18 mouse cellular contexts compared by ENCODE assay signal in genomic region chr10:75511060-75511459, GRCm38 (mm10). TPM values are rescaled to one million over a fixed set of nuclear protein-coding genes. Genes with fewer than 3 reads are reported as not detected.
DNase-seq lines count a peak whose midpoint lies in the region; ATAC-seq and TF ChIP-seq lines count a peak whose summit lies in the region.
"Had no signal": no experiment of that assay in that cellular context is flagged by ENCODE, and none has a peak within 500 bp of the region (broad histone marks: within the 10 kb centered on the region; RNA-seq: fewer than 3 reads in every experiment).

No protein-coding gene starts in this region.

- TF ChIP-seq POLR2A in heart, adult 2 months (IDR thresholded peaks at IDR 0.05; ENCODE audit: insufficient read depth, low read depth, low read length), result no peak

- H3K4me1 ChIP-seq in heart, adult 2 months (ENCODE audit: control insufficient read depth, insufficient read depth, low read length), result peaks cover 12% of the 10 kb centered on the region
- H3K4me1 ChIP-seq in kidney, embryonic 14.5 days (ENCODE audit: control insufficient read depth, insufficient read depth, low read length), result peaks cover 9% of the 10 kb centered on the region
- H3K4me1 ChIP-seq in E14TG2a.4 (replicated peaks; ENCODE audit: low read depth, low read length), result peaks cover 24% of the 10 kb centered on the region

- H3K27ac ChIP-seq in heart, adult 2 months, result peak overlapping the region; percentile 76
- H3K27ac ChIP-seq in kidney, embryonic 14.5 days (ENCODE audit: low read depth, low read length), result no peak overlapping the region
- H3K27ac ChIP-seq: embryonic facial prominence, embryonic 10.5 days; forebrain, embryonic 13.5 days; hindbrain, embryonic 15.5 days had no signal

- no peak for ATAC-seq in kidney, embryonic 14.5 days (ENCODE audit: low FRiP score, low TSS enrichment)
- ATAC-seq: activated CD4-positive, CD25-positive, alpha-beta regulatory T cell, adult 4 months; forebrain, embryonic 13.5 days; forebrain, postnatal 0 days; Patski had no signal

- no peaks in the 10 kb centered on the region for H3K27me3 ChIP-seq in heart, adult 2 months (ENCODE audit: control insufficient read depth, insufficient read depth, low read length)
- H3K27me3 ChIP-seq in kidney, embryonic 14.5 days (ENCODE audit: control insufficient read depth, insufficient read depth, low read length), result no peaks in the 10 kb centered on the region
- H3K27me3 ChIP-seq in E14TG2a.4 (ENCODE audit: insufficient read depth, low read length), result 0 out of 2 replicates have a peak, but pooled peaks cover 4% of the 10 kb centered on the region
- H3K27me3 ChIP-seq: forebrain, embryonic 13.5 days; heart, embryonic 12.5 days; hindbrain, embryonic 15.5 days; Patski had no signal

- no peaks in the 10 kb centered on the region; the same call in 1 of the 2 replicates for H3K36me3 ChIP-seq in heart, adult 2 months (ENCODE audit: control insufficient read depth, insufficient read depth, low read length)
- H3K36me3 ChIP-seq in kidney, embryonic 14.5 days (ENCODE audit: control insufficient read depth, insufficient read depth, low read length), result peaks cover 49% of the 10 kb centered on the region
- peaks cover 53% of the 10 kb centered on the region for H3K36me3 ChIP-seq in E14TG2a.4 (ENCODE audit: insufficient read depth, low read length)

- DNase-seq in cerebellum, adult 9-11 months, result peak; percentile 34
- DNase-seq in cerebellum, postnatal 36 days, result no peak
- DNase-seq in heart, adult 2 months, result no peak
- DNase-seq in heart, postnatal 36 days, result no peak
- DNase-seq in kidney, adult 9 months, result peak; percentile 47
- no peak for DNase-seq in thymus, adult 18-20 months
- DNase-seq: forebrain, postnatal 0 days had no signal

- H3K4me3 ChIP-seq in heart, adult 2 months, result no peak overlapping the region
- no peak overlapping the region for H3K4me3 ChIP-seq in kidney, embryonic 14.5 days (ENCODE audit: low read length)
- peak overlapping the region; percentile 32; the same call in 1 of the 2 replicates for H3K4me3 ChIP-seq in E14TG2a.4 (replicated peaks; ENCODE audit: low read length)
- H3K4me3 ChIP-seq: embryonic facial prominence, embryonic 10.5 days; forebrain, embryonic 13.5 days; heart, embryonic 12.5 days; hindbrain, embryonic 15.5 days had no signal

- no peak overlapping the region for H3K9ac ChIP-seq in heart, adult 2 months (ENCODE audit: low read depth, low read length)
- H3K9ac ChIP-seq in kidney, embryonic 14.5 days (ENCODE audit: low read depth, low read length), result no peak overlapping the region
- H3K9ac ChIP-seq: forebrain, embryonic 13.5 days; forebrain, postnatal 0 days; heart, embryonic 12.5 days; hindbrain, embryonic 15.5 days had no signal

- no peaks in the 10 kb centered on the region for H3K79me2 ChIP-seq in heart, adult 2 months (replicated peaks; ENCODE audit: control insufficient read depth, insufficient read depth, low read length)

- intact Hi-C loops in heart, adult 2 months (cut with DNase I), result no loop called here
- intact Hi-C loops in heart, postnatal 36 days (cut with DNase I), result loop anchor here (10.0 kb wide), 1 partner anchor 446 kb away; the partner anchor contains the start of gene Bcr

- no peak for TF ChIP-seq EP300 in heart, adult 2 months (IDR thresholded peaks at IDR 0.05; ENCODE audit: insufficient read depth, low read depth, low read length)

- H3K9me3 ChIP-seq in kidney, embryonic 14.5 days (ENCODE audit: control insufficient read depth, low read length), result no peaks in the 10 kb centered on the region
- H3K9me3 ChIP-seq in E14TG2a.4 (ENCODE audit: low read length), result no peaks in the 10 kb centered on the region
- H3K9me3 ChIP-seq: embryonic facial prominence, embryonic 10.5 days; forebrain, embryonic 13.5 days; heart, embryonic 12.5 days; hindbrain, embryonic 15.5 days had no signal

- no peak for TF ChIP-seq CTCF in heart, adult 2 months (IDR thresholded peaks at IDR 0.05)
- TF ChIP-seq CTCF in E14TG2a.4 (conservative IDR thresholded peaks at IDR 0.05; ENCODE audit: low read length), result no peak

- H3K4me2 ChIP-seq in kidney, embryonic 14.5 days (replicated peaks; ENCODE audit: low read depth, low read length), result no peak overlapping the region
- H3K4me2 ChIP-seq: forebrain, embryonic 13.5 days; heart, embryonic 12.5 days; hindbrain, embryonic 15.5 days had no signal

- WGBS in heart, adult 2 months, result 82% methylated on average over 9 of the region's 9 CpGs
- WGBS in kidney, embryonic 14.5 days, result 90% methylated on average over 9 of the region's 9 CpGs

RNA-seq across cellular contexts. Expression of gene Snrpd3, which starts 6.3 kb away (rescaled TPM):
- total RNA-seq in heart, adult 2 months (2021), result 10 to 100 TPM; 61.1 to 65.8 TPM
- 20.8 and 24.8 TPM in 2 replicates for polyA plus RNA-seq in heart, adult 2 months (2012; rRNA removed)
- total RNA-seq in heart, postnatal 36 days (2021), result 10 to 100 TPM; 65.7 to 69.5 TPM
- 178 and 249 TPM in 2 replicates for polyA plus RNA-seq in kidney, embryonic 14.5 days (2014; fragmentation: Nextera tagmentation; extraction: Ambion mirVana)

RNA-seq across cellular contexts. Expression of gene Gucd1, which starts 6.7 kb away (rescaled TPM):
- 10 to 100 TPM; 33.2 to 37.7 TPM for total RNA-seq in heart, adult 2 months (2021)
- polyA plus RNA-seq in heart, adult 2 months (2012; rRNA removed), result 44.7 and 50.3 TPM in 2 replicates
- total RNA-seq in heart, postnatal 36 days (2021), result 10 to 100 TPM; 41.8 to 44.2 TPM
- 31.7 and 46.9 TPM in 2 replicates for polyA plus RNA-seq in kidney, embryonic 14.5 days (2014; fragmentation: Nextera tagmentation; extraction: Ambion mirVana)

RNA-seq across cellular contexts. Expression of gene Lrrc75b, which starts 49.1 kb away (rescaled TPM):
- total RNA-seq in heart, adult 2 months (2021), result under 1 TPM; 0.66 to 0.84 TPM
- polyA plus RNA-seq in heart, adult 2 months (2012; rRNA removed), result 1.00 and 1.3 TPM in 2 replicates
- 1 to 10 TPM; 1.1 to 1.5 TPM for total RNA-seq in heart, postnatal 36 days (2021)
- polyA plus RNA-seq in kidney, embryonic 14.5 days (2014; fragmentation: Nextera tagmentation; extraction: Ambion mirVana), result 2.1 and 2.9 TPM in 2 replicates

RNA-seq across cellular contexts. Expression of gene Ggt1, which starts 50.3 kb away (rescaled TPM):
- under 1 TPM in 1 of 2 experiments, not detected in 1; 0.31 TPM for total RNA-seq in heart, adult 2 months (2021)
- polyA plus RNA-seq in heart, adult 2 months (2012; rRNA removed), result 0.35 TPM in 1 of 2 replicates, not detected in the other
- total RNA-seq in heart, postnatal 36 days (2021), result not detected
- polyA plus RNA-seq in kidney, embryonic 14.5 days (2014; fragmentation: Nextera tagmentation; extraction: Ambion mirVana), result 29.1 and 57.6 TPM in 2 replicates
- total RNA-seq: adrenal gland, postnatal 14 days; gastrocnemius, adult 8-10 months; heart, postnatal 25 days had no signal

Comparison
In these comparisons a context has a peak if more than half of its experiments do, and no peak if none do; other contexts are left out.
1. DNase-seq: peak in cerebellum, adult 9-11 months (single experiment) and kidney, adult 9 months (single experiment); none in cerebellum, postnatal 36 days (0 of 2), heart, adult 2 months (0 of 2), heart, postnatal 36 days (0 of 2) and thymus, adult 18-20 months (0 of 2).